Mouse (Mus musculus) neural tube, embryonic 10.5 days (tissue): ENCODE measurements around the gene Vezt.

Experiments
- DNase-seq: peaks from one replicate; pipeline ENCODE4 v3.0.0-alpha.2; 2017; ENCODE audit warnings: low spot score; ENCODE audit errors: extremely low spot score

Vezt gene

GRCm38 (mm10) chr10:93967486-93967885 lies 68.1 kb downstream of the Vezt start:
- DNase-seq: no peak

GRCm38 (mm10) chr10:93954023-93954422 lies 81.6 kb downstream of the Vezt start:
- DNase-seq: no peak

GRCm38 (mm10) chr10:93953504-93953903 lies 82.1 kb downstream of the Vezt start:
- DNase-seq: no peak

GRCm38 (mm10) chr10:93950991-93951390 lies 84.6 kb downstream of the Vezt start:
- DNase-seq: no peak

- no peak for DNase-seq
Measured at GRCm38 (mm10) chr10:93949921-93950320, 85.7 kb downstream of the Vezt start.

- DNase-seq: no peak
Measured at GRCm38 (mm10) chr10:93945843-93946499, 89.6 kb downstream of the Vezt start.

GRCm38 (mm10) chr10:93945364-93945763 lies 90.3 kb downstream of the Vezt start:
- DNase-seq: peak; percentile 23

- DNase-seq: no peak
Measured at GRCm38 (mm10) chr10:93944241-93944640, 91.4 kb downstream of the Vezt start.

- no peak for DNase-seq
Measured at GRCm38 (mm10) chr10:93940279-93940678, 95.3 kb downstream of the Vezt start.

- no peak for DNase-seq
Measured at GRCm38 (mm10) chr10:93939676-93940075, 95.9 kb downstream of the Vezt start.

- no peak for DNase-seq
Measured at GRCm38 (mm10) chr10:93938844-93939271, 96.8 kb downstream of the Vezt start.

- no peak for DNase-seq
Measured at GRCm38 (mm10) chr10:93933980-93934379, 101.6 kb downstream of the Vezt start.

- no peak for DNase-seq
Measured at GRCm38 (mm10) chr10:93932861-93933260, 102.8 kb downstream of the Vezt start.

- DNase-seq: no peak
Measured at GRCm38 (mm10) chr10:93932020-93932419, 103.6 kb downstream of the Vezt start.

GRCm38 (mm10) chr10:93931431-93931830 lies 104.2 kb downstream of the Vezt start:
- DNase-seq: no peak

GRCm38 (mm10) chr10:93930236-93930824 lies 105.3 kb downstream of the Vezt start:
- no peak for DNase-seq

GRCm38 (mm10) chr10:93924666-93925065 lies 111.0 kb downstream of the Vezt start:
- DNase-seq: no peak

- no peak for DNase-seq
Measured at GRCm38 (mm10) chr10:93921160-93921559, 114.5 kb downstream of the Vezt start.

- no peak for DNase-seq
Measured at GRCm38 (mm10) chr10:93919227-93919626, 116.4 kb downstream of the Vezt start.

GRCm38 (mm10) chr10:93918701-93919100 lies 116.9 kb downstream of the Vezt start:
- DNase-seq: no peak

GRCm38 (mm10) chr10:93918087-93918486 lies 117.5 kb downstream of the Vezt start:
- no peak for DNase-seq

GRCm38 (mm10) chr10:93916778-93917177 lies 118.8 kb downstream of the Vezt start:
- no peak for DNase-seq
